Mouse (Mus musculus): ENCODE measurements at regions not wholly inside any gene's neighbourhood (a gene's known extent, or its start where the extent isn't known, plus 50 kb on each side); places are given as distances from the start of the nearest gene placed in this dataset.
A peak's percentile ranks its signal among the peaks of the same experiment; 100 is the strongest.

DNA sequence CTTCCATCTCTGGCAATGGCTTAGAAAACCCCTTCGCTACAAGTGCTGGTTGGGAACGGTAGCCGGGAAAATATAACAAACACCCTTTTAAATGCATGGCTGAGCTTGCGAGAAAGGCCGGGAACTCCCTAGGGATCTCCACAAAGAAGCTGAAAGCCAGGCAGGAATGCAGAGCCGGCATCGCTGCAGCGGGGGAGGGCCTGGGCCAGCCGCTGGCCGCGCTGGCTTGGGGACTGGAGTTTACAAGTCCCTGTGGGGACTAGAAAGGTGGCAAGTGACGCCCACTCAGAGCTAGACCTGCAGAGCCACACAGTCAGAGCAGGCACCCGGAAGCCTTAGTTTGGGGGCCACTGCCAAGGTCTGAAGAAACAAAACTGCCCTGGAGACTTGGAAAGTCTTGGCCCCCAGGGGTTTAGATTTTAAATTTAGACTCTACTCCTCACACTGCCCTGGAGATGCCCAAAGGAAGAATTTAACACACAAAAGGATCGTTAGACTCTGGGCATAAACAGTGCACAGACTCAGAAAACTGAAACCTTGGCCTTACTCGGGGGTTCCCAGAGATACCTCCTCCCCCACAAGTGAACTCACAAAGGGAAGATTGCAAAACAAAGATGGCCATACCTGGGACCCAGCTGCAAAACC, 59.4 kb downstream of the 1700001O22Rik start:
- no peak for DNase-seq

DNA sequence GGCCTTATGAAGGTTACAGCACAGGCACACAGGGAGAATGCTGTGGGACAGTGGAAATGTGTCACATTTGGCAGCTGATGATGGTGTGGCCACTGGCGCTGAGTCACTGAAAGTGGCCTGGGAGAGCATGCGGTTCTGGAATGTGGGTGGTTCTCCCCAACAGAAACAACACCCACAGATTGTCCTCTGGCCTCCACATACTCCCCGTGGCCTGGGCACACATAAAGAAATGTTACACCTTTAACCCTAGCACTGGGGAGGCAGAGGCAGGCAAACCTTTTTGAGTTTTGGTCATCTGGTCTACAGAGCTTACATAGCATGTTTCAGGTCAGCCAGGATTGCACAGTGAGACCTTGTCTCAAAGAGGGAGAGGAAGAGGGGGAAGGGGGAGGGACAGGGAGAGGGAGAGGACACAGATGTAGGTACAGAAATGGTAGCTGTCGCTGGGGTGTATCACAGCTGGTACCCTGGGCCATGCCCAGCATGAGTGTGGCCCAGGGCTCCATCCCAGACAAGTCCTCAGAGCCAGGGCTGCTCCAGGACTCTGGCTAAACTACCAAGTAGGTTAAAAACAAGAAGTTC, 60.1 kb downstream of the 1700001O22Rik start:
- DNase-seq: no peak

DNA sequence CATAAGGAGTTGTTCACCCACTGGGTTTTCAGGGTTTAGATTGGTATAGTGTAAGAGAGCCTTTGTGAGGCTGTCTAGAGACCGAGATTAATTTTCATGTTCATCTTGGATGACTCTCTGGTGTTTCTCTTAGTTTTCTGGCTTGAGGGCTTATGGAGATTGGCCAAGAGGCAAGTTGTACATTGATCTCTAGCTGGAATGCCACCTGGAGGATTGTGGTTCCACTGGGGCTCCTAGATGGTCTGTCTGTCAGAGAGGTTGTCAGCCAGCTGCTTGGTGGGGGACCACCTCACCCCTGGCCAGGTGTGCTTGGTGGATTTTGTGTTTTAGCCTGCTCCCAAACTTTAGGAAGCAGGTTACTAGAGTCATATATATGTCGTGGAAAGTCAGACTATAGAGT, 62.0 kb downstream of the 1700001O22Rik start:
- DNase-seq: no peak

DNA sequence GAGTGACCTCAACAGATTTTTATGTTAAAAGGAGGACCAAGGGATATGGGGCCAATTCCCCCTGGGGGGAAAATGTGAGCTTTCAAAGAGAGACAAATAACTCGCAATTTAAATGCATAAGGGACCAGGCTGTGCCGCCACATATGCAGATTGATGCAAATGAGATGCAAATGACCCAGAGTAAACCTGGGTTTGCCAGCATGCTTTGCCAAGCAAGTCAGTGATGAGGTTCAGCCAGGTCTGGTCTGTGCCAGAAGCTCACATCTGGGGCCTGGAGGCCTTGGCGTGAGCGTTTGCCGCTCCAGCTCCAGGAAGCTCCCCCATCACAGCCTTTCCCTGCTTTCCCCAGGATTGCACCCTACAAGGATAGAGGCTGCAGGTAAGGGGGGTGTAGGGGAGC, 65.7 kb downstream of the 1700001O22Rik start:
- DNase-seq: no peak

DNA sequence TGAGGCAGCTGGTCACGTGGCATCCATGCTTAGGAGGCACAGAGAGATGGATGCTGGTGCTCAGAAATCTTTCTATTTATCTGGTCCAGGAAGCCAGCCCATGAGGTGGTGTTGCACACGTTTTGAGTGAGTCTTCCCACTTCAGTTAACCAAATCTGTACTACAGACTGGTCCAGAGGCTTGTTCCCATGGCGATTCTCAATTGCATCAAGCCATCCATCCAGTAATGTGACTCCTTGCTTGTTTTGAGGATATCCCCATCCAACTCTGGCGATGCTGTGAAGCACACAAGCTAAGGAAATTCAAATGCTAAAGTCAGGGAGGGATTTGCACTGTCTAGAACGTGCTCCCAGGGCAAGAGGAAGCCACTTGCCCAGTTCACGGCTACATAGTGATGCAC, 66.8 kb downstream of the 1700001O22Rik start:
- no peak for DNase-seq

DNA sequence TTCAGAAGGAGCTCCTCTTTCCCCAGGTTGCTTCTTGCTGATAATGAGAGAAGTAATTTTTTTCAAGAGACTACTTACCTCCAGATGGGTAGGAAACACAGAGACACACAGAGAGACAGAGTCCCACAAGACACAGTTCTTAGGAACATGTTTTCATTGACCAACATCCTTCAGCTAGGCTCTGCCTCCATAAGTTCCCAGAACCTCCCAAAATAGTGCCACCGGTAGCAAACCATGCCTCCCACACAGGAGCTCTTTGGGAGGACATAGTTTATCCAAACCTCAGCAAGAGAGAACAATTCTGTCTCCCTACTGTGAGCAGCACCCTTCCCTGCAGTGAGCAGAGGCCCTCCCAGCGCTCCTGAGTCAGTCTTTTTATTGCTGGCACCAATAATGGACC, 67.2 kb downstream of the 1700001O22Rik start:
- no peak for DNase-seq

DNA sequence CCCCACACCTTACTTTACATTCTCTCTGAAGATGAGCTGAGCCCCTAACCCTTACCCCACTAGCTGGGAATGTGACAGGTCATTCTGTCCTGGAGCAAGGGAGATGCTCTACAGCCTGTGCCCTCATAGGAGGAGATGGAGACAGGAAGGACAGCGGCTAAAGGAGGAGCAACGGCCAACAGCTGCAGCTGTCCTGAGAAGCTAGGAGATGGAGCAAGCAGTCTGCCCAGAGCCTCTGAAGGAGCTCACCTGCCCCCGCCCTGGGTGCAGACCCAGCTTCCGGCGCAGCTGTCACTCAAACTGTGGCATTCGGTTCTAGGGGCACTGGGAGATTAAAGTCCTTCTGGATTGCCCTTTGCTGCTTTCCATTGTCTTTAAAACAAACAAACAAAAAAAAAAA, 69.6 kb downstream of the 1700001O22Rik start:
- DNase-seq: peak; percentile 55

DNA sequence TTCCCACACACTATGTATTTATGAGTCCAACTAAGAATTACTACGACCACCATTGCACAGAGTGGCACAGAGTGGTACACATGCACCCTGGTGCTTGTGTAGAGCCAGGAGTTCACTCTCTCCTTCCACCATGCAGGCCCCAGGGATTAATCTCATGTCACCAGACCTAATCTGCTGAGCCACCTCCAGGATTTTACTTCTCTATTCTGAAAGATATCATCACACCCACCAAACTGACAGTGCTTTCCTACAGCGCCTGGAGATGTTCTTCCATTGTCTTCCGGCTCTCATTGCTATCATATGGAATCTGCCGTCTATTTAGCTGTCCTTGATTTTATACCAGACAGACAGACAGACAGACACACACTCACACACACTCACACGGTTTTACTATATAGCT, 71.6 kb downstream of the 1700001O22Rik start:
- DNase-seq: no peak

DNA sequence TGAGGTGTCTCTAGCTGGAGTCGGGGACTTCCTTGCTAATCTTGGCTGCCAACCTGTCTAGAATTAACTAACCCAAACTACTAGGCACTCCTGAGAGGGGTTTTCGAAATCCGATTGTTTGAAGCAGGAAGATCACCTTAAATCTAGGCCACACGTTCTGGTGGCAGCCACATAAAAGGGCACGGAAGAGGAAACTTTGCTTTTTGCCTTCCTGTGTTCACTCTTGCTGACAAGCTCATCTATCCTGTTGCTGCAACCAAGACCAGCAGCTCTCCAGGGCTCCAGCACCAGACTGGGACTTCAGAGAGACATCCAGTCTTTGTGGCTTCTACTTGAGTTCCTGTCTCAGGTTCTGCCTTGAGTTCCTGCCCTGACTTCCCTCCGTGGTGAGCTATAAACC, 75.5 kb downstream of the 1700001O22Rik start:
- DNase-seq: peak; percentile 42

DNA sequence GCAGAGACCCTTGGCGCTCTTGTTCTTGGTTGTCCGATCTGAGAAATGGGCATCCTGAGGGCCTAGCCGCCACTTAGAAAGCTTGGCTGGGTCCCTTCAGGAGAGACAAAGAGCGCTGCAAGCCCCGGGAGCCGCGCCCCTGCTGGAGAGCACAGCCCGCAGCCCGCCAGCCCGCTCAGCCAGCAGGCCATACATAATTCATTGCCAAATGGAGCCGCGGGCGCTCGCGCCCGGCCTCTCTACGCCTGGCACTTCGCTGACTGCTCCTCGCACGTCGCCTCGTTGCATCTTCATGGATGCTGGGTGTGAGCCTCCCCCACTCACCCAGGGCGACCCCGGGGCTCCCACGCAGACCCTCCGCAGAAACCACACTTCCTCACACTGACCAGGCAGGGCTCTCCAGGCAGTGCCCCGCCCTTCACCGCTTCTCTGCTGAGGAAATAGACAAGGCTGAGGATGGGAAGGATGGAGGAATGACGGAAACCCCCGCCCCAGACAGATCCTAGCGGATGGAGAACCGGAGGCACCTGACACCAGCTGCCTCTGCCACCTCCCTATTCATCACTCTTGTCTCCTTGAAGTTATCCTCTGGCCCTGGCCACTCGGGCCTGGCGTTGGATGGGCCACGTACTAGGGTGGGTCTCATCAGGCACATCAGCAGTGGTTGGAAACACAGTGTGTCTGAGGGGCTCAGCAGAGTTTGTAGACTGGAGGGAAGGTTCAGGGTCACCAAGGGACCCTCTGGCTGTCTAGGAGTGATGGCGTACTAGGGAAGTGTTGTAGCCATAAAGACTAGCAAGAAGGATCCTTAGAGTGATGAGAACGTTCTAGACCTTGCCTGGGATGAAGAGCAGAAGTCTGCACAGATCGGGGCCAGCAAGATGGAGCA, 77.6 kb downstream of the 1700001O22Rik start:
- no peak for DNase-seq

DNA sequence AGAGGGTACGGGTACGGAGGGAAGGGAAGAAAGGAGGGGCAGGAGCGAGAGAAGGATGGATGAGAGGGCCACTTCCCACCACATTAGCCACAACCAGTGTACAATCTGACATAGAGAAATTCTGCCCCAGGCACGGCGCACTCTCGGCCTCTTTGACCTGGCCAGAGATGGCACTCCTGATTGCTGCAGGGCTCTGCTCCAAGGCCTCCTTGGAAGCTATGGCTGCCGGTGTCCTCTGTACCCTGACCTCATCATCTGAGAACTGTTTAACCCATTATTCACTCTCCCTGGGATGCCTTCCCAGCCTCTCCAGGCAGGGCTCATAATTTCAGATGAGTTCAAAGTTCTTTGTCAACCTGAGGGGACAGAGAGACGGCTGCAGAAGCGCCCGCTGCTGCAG, 78.3 kb downstream of the 1700001O22Rik start:
- no peak for DNase-seq

DNA sequence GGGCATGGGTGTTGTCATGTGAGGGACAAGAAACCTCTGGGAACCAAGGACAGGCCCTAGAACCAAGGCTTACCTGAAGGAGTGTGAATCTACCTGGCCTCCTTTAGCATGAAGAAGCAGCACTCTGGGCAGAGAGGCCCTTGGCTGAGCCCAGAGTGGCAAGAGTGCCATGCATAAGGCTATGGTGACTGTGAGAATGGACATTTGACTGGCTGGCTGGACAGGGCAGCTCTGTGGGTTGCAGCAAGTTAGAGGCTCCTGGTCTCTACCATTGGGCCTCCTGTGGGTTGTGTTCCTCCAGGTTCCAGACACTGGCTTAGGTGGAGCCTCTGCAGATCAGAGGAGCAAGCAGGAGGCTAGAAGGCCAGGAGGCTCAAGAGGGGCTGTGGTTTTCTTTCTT, 78.9 kb downstream of the 1700001O22Rik start:
- no peak for DNase-seq

DNA sequence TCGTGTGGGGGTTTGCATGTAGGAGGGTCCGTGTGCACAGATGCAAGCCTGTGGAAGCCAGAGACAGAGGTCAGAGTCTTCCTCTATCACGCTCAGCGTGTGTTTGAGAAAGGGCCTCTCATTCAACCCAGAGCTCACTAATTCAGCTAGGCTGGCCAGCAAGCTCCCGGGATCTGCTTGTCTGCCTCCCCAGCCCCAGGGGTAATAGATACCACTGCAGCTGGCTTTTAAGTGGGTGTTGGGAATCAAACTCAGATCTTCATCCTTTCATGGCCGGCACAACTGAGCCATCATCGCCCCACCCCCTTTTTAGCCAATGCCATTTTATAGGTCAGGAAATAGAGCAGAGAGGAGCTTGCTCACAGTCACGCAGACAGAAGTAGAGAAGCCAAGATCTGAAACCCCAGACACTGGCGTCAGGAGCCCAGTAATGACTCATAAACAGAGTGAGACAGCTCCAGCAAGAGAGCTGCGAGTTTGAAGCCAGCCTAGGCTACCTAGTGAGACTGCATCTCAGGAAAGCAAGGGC, 80.3 kb downstream of the 1700001O22Rik start:
- DNase-seq: no peak

DNA sequence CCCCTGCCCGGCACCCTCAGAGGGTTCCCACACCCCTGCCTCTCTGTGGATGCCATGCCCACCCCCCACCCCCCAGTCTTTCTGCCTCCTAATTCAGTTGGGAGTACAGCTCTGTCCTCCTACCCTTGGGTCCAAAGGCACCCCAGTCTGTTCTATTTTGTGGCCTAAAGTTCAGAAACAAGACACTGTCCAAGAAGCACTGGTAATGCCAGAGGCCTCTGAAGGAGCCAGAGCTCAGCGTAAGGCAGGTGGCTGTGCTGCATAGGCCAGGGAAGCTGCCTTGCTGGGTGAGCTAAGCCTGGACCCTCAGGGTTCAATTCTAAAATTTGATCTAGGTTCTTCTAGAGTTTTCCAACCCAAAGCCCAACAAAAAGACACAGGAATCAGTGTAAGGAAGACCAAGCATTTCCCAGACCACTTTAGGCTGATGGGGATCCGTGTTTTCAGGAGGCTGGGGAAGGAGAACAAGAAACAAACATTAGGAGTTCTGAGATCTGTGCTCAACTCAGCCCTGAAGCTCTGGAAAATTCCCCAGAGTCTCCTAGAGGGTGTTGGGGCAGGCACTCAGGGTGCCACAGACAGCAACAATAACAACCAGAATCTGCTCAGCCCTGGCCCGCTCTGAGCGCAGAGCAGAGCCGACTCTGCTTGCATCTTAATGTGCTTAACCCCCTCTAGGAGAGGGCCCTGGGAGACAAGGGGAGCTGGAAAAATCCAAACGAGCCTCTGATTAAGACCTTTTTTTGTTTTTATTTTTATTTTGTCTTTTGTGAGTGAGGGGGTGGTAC, 81.0 kb downstream of the 1700001O22Rik start:
- no peak for DNase-seq

DNA sequence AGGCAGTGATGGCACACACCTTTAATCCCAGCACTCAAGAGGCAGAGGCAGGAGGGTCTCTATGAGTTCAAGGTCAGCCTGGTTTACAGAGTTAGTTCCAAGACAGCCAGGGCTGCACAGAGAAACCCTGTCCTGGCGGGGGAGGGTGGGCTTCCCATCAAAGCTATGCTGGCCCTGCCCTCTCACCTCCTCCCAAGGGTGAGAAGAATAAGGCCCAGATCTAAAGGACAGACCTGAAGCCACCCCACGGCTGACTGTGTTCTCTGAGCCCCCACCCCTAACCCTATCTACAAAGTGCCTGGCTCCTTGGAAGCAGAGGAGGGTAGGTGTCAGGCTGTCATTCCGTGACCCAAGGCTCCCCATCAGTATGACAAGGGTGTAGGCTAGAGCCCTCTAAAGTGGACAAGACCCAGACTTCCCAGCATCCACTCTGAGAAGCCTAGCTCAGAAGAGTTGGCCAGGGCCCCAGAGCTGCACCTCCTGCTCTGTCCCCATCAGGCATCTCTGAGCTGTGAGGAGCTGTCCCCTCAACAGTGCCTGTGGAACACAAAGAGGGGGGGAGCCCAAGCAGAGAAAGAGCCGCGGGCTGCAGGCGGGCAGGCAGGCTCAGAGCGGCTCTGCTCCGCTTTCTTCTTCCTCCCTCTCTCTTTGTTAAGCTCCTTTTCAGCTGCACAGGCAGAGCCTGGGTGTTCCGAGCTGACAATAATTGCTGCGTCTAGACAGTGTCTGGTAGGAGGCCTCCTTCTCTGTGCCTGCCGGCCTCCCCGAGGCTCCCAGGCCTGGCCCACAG, 81.8 kb downstream of the 1700001O22Rik start:
- no peak for DNase-seq

DNA sequence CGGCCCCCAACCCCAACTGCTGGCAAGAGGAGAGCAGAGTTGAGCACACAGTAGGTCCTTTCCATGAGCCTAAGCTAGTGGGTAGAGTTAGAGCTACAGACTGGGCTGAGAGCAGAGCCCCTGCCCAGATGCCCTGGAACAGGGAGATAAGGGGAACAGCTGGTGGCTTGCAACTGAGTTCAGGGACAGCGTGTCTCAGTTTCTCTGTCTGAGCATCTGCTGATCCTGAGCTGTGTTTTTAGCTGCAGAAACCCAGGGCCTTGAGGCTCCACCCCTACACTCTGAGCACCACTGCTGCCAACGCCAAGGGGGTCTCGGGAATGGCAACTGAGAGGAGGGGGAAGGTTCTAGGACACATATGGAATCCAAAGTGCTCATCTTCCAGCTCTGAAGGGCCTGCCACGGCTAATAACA, 82.4 kb downstream of the 1700001O22Rik start:
- DNase-seq: no peak

DNA sequence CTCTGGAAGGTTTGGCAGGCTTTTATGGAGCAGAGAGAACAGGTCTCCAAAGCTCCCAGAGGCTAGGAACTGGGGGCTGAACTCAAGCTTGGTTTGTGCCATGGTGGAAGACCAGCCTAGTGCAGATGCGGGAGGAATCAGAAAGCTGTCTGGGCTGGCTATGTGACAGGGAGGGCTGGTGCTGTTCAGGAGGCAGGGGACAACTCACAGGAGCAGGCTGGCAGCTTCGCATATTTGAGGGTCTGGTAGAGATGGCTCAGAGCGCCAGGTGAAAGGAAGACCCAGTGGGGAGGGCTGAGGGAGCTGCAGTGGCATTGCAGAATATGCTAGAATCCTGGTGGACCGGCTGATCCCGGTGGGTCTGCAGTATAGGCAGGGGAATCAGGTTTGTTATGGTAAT, 83.2 kb downstream of the 1700001O22Rik start:
- no peak for DNase-seq

DNA sequence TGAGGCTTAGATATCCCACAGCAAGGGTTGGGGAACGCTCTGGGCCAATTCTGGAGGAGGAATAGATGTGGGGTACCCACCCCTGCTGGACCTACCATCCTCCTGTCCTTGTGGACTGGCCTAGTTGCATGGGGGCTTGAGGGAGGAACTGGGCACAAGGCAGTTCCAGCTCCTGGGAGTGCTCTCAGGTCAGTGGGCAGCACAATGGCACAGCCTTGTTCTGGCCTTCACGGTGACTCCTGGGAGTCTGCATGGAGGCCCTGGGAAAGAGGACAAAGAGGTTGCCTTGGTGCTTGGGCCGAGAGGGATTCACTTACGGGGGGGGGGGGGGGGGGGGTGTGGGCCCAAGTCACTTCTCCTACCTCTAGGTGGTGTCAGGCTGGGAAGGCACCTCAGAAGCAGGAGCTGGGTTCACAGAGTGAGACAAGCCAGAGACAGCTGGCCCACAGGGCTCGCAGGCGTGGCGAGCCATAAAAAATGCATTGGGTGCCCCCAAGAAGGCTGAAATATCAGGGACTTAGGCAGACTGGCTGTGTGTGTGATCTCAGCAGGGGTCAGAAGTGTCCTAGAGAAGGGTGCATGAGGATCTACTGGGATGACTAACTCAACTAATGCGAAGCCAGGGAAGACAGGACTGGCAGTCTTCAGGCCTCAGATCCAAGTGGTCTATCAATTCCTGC, 83.7 kb downstream of the 1700001O22Rik start:
- no peak for DNase-seq

DNA sequence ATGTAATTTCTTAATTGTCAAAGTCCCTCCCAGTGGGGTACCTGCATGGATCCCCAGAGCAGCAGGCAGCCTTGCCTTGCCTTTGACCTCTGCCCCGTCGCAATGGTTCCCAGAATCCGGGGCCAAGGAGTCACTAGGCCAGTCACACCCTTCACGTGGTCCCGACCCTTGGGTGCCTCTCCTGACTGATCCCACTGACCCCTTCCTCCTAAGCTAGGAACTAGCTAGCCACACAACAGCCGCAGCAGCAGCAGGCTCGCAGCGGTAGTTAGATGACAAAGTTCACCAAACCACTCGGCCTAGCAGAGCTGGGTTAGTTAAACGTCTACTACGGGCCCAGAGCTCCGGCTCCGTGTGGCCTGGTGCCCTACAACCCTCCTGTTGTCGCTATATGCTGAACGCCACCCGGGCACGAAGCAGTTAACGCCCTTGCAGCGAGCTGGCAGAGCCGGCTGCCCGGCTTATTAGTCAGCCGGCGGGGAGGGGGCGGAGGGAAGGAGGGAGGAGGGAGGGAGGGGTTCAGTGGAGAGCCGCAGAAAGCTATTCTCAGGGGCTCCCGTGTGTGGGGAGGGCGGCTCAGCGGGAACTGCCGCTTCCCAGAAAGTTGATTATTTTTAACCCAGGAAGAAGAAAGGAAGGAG, 84.6 kb downstream of the 1700001O22Rik start:
- peak; percentile 69 for DNase-seq

DNA sequence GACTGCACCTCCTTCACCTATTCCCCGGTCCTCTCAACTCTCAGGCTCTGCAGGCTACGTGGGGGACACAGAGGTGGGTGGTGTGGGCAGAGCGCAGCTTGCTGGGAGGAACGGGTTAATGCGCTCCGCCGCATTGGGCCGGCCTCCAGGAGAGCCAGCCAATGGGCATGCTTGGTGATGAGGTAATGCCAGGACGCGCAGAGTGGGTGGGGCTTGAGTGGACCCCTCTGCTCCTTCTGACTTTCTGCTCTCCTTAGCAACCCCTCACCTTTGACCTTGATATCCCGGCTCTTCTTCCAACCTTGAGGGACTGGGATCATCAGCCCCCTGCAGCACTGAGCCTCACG, 85.2 kb downstream of the 1700001O22Rik start:
- DNase-seq: peak; percentile 83

Measured in thymus, postnatal 4 days (tissue).